Mouse (Mus musculus): ENCODE data around the gene Msl3l2.
A peak's percentile ranks its signal among the peaks of the same experiment; 100 is the strongest.

- TF ChIP-seq CTCF (IDR thresholded peaks at IDR 0.05) (peak; percentile 15; the same call in 1 of the 2 replicates), POLR2A (IDR thresholded peaks at IDR 0.05; ENCODE audit: insufficient read depth, low read depth, low read length) (no peak)
Measured at GRCm38 (mm10) chr10:56126972-56127371, 20.3 kb downstream of the Msl3l2 start.

All from heart, adult 2 months (tissue).